In the genomic region with DNA sequence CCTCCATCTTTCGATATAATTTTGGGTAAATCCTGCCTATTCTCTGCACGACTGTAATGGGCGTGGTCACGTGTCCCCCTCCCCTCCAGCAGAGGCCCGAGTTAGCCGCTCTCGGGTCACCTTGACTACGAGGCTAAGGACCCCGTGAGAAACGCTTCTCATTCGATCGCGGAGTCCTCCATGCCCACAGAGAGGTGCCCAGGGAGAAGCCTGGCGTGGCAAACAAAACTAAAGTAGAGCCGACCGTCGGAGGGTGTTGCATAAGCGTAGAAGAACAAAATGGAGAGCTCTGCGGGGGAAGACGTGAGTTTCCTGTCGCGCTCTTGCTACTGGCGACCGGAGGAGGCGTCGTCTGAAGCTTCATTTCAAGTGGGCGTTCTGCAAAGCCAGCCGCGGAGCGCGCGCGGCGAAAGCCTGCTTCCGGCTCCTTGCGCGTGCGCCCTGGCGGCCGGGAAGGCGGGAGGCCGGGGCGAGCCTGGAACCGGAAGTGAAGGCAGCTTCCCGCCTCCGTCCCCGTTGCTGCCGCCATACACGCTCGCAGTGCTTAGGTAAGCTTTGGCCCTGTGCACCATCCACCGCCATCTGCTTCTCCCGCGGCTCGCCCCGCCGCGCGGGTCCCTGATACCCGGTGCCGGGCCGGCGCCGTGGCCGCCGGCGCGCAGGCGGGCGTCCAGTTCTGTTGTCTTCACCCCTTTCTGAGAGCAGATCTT, we compare ENCODE assay signal across 8 mouse cellular contexts. TPM values are rescaled to one million over a fixed set of nuclear protein-coding genes. Genes with fewer than 3 reads are reported as not detected.
DNase-seq lines count a peak whose midpoint lies in the region; ATAC-seq and TF ChIP-seq lines count a peak whose summit lies in the region.

A gene (plus strand): TSS at position 442 of the 710 bp plus-strand sequence.

- peak within 1 kb of the TSS; percentile 81 for H3K4me2 ChIP-seq in forebrain, embryonic 15.5 days (replicated peaks)

- no peaks in the 10 kb centered on the region for H3K9me3 ChIP-seq in ES-E14 (ENCODE audit: control insufficient read depth, insufficient read depth, low read depth, low read length)
- no peaks in the 10 kb centered on the region for H3K9me3 ChIP-seq in forebrain, embryonic 15.5 days

- peak within 1 kb of the TSS; percentile 95 to 96 for H3K4me3 ChIP-seq in ES-E14 (ENCODE audit: insufficient read depth in 1 of 2, low read depth in 1 of 2, low read length in 2 of 2, poor library complexity in 1 of 2, severe bottlenecking in 1 of 2)
- H3K4me3 ChIP-seq in forebrain, embryonic 15.5 days = peak within 1 kb of the TSS; percentile 80
- H3K4me3 ChIP-seq in lung, adult 2 months (replicated peaks; ENCODE audit: extremely low read depth, low read depth, low read length) = peak within 1 kb of the TSS; percentile 77

- ATAC-seq in forebrain, embryonic 15.5 days (replicated peaks) = peak; percentile 91
- peak; percentile 65 for ATAC-seq in neutrophil, adult 5-6 weeks (ENCODE audit: extremely low read depth, insufficient number of reproducible peaks, low FRiP score, poor library complexity, severe bottlenecking)

- DNase-seq in ES-E14 (ENCODE audit: low read depth, low spot score) = peak; percentile 91
- DNase-seq in cerebellum, adult 11-12 months = peak; percentile 97
- DNase-seq in heart, postnatal 25 days (ENCODE audit: low spot score) = peak; percentile 94
- DNase-seq in layer of hippocampus, adult 18-20 months (ENCODE audit: low spot score in 2 of 2) = peak; percentile 97
- DNase-seq in lung, adult 2 months = peak; percentile 95
- peak; percentile 94 to 95 for DNase-seq in thymus, adult 18-20 months

- H3K27me3 ChIP-seq in forebrain, embryonic 15.5 days = no peaks in the 10 kb centered on the region

- H3K9ac ChIP-seq in ES-E14 (ENCODE audit: insufficient read depth, low read depth, low read length, poor library complexity, severe bottlenecking) = peak within 1 kb of the TSS; percentile 100
- peak within 1 kb of the TSS; percentile 99 for H3K9ac ChIP-seq in forebrain, embryonic 15.5 days (replicated peaks)

- H3K36me3 ChIP-seq in ES-E14 (ENCODE audit: control insufficient read depth, insufficient read depth, low read length, poor library complexity, severe bottlenecking) = peaks cover 39% of the 10 kb centered on the region
- H3K36me3 ChIP-seq in forebrain, embryonic 15.5 days = peaks cover 31% of the 10 kb centered on the region

- peak within 1 kb of the TSS; percentile 93 for H3K27ac ChIP-seq in ES-E14 (ENCODE audit: insufficient read depth, low read depth, low read length, poor library complexity, severe bottlenecking)
- H3K27ac ChIP-seq in forebrain, embryonic 15.5 days (replicated peaks) = peak within 1 kb of the TSS; percentile 97

- no peak for TF ChIP-seq CTCF in lung, adult 2 months (IDR thresholded peaks at IDR 0.05; ENCODE audit: insufficient read depth, low read length)

- in situ Hi-C loops in ES-E14 (cut with MboI; ENCODE audit: low sequenced_read_pairs in 2 of 2, unreplicated experiment in 2 of 2) = no loop called here

- peak; percentile 92; the same call in 1 of the 2 replicates for TF ChIP-seq POLR2A in lung, adult 2 months (IDR thresholded peaks at IDR 0.05; ENCODE audit: borderline replicate concordance, extremely low read depth, low read depth, low read length)

- H3K4me1 ChIP-seq in ES-E14 (ENCODE audit: control insufficient read depth in 2 of 2, insufficient read depth in 2 of 2, low read length in 2 of 2, poor library complexity in 1 of 2) = peaks cover 10 to 18% of the 10 kb centered on the region in 2 experiments; a peak in 2 of 4 replicates
- H3K4me1 ChIP-seq in forebrain, embryonic 15.5 days = peaks cover 50% of the 10 kb centered on the region
- peaks cover 13% of the 10 kb centered on the region for H3K4me1 ChIP-seq in lung, adult 2 months (ENCODE audit: control insufficient read depth, insufficient read depth, low read length)

- WGBS in forebrain, embryonic 15.5 days = under 1% methylated on average over 69 of the region's 69 CpGs
- under 1% methylated on average over 69 of the region's 69 CpGs for WGBS in lung, adult 2 months

- intact Hi-C loops in heart, postnatal 25 days (cut with DNase I) = no loop called here

TF ChIP-seq in ES-E14, 5 proteins besides CTCF, POLR2A, EP300 and RAD21:
- TF ChIP-seq HCFC1 (IDR thresholded peaks at IDR 0.05; ENCODE audit: borderline replicate concordance, insufficient read depth, low read length) (peak; percentile 49; the same call in 1 of the 2 replicates), ZNF384 (IDR thresholded peaks at IDR 0.05; ENCODE audit: low read depth, low read length) (no peak)

RNA-seq across cellular contexts. Expression of the gene that starts here (rescaled TPM):
- total RNA-seq in ES-E14 (2012; rRNA removed) = 316 and 414 TPM in 2 replicates
- polyA plus RNA-seq in forebrain, embryonic 15.5 days (2015; fragmentation: Nextera tagmentation; extraction: Ambion mirVana) = 478 and 488 TPM in 2 replicates
- total RNA-seq in heart, postnatal 25 days (2021) = 10 to 100 TPM; 89.2 to 99.4 TPM
- total RNA-seq in layer of hippocampus, adult 18-20 months (2021) = 100 to 1,000 TPM; 210 to 215 TPM
- polyA plus RNA-seq in lung, adult 2 months (2012; rRNA removed) = 245 and 304 TPM in 2 replicates
- 156 and 158 TPM in 2 replicates for total RNA-seq in neutrophil, adult 5-6 weeks (2017)

Comparison
In these comparisons a context has a peak if more than half of its experiments do, and no peak if none do; other contexts are left out.
1. Peak in every context shown above with its lines: DNase-seq, ATAC-seq, H3K4me3 ChIP-seq and H3K27ac ChIP-seq.